Mouse (Mus musculus) heart, postnatal 25 days (tissue): ENCODE data around the gene Mroh9. TPM values are rescaled to one million over a fixed set of nuclear protein-coding genes. Genes with fewer than 3 reads are reported as not detected.

Experiments used
- DNase-seq: peaks from one replicate; pipeline ENCODE4 v3.0.0; 2022; ENCODE audit warnings: low spot score
- intact Hi-C: fragments of 180-260 bp; cut with DNase I; formaldehyde crosslinking; loops from one replicate; pipeline ENCODE4 v1.15.1; 2025
- total RNA-seq, 2 experiments: library from RNA; stranded (reverse); gene quantifications; 2 replicates each; pipeline ENCODE4 v1.2.3; 2021

Gene Mroh9
- total RNA-seq, 2 experiments from 2014 or later: not detected

DNA sequence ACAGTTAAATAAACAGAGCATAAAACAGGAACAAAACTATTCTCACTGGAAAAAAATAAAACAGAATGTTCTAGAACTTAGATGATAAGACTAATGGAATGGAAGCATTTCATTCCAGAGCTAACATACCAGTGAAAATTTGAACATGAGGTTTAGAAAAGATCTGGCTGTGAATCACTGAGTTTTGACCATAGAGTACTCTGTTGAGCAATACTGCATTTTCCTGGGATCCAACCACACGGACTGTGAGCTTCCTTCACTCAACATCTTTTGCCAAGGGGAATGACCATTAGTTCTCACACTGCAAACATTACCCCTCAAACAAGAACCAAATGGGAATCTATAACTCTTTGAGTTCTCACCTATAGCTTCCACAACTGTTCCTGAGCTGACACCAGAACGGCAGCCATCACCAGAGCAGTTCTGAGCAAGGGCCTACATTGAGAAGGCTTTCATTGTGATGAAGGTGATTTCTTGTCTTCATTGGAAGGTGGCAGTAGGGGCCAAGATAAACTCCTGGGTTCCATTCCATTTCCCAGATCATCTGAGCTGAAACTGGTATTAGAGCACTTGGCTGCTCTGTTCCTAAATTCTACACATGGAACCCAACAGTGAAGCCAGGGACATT lies 99.2 kb downstream of the Mroh9 start:
- intact Hi-C loops: no loop called here
- DNase-seq: peak; percentile 1

DNA sequence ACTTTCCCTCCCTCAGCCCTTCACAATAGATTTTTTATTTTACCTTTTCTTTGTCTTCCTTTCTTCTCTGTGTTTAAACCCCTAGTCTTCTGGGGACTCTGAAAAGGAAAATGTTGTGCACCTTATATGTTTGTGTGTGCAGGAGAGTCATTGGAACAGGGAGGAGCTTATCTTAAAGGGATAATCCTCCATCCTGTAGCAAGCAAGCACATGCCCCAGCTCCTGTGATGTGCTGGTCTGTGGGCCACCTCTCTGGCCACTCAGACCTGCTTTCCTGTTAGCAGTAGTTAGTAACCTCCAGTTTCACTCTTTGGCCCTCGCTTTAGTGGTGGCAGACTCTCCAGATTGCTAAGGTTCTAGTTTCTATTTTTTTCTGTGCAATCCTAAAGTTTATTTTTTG lies 101.0 kb downstream of the Mroh9 start, which contains the start of gene Fmo3:
TSS of gene Fmo3 (minus strand) at position 101 of the 400 bp plus-strand sequence.
- DNase-seq: no peak
- intact Hi-C loops: no loop called here

Other genes with a start within 250 kb of the Mroh9 start
- gene Fmo1, start 219.1 kb downstream of the Mroh9 start, total RNA-seq: 10 to 100 TPM; 36.9 to 40.7 TPM
- gene Fmo2, start 186.9 kb downstream of the Mroh9 start, total RNA-seq: 10 to 100 TPM; 27.4 to 29.5 TPM
- not detected for gene Fmo6, start 148.2 kb downstream of the Mroh9 start, total RNA-seq
- not detected for gene Fmo3, start 101.1 kb downstream of the Mroh9 start, total RNA-seq
- 10 to 100 TPM; 32.7 to 35.6 TPM for gene Prrx1, start 228.0 kb upstream of the Mroh9 start, total RNA-seq